Mouse (Mus musculus) testis, adult 2 months (tissue): ENCODE results near the gene Lrig1.

Source experiments
- CTCF ChIP-seq: fragments of 200-500 bp; IDR thresholded peaks from 2 replicates; pipeline ENCODE4 v1.5.1; 2012; ENCODE audit warnings: low read depth, mild to moderate bottlenecking, inconsistent platforms, low read length, moderate library complexity; ENCODE audit not compliant: control insufficient read depth, insufficient read depth, insufficient replicate concordance
- POLR2A ChIP-seq: fragments of 200-500 bp; IDR thresholded peaks from 2 replicates; pipeline ENCODE4 v1.6.1; 2012; ENCODE audit warnings: low read depth, mild to moderate bottlenecking, inconsistent platforms, low read length, moderate library complexity; ENCODE audit not compliant: control insufficient read depth

- no peak for TF ChIP-seq CTCF
- TF ChIP-seq POLR2A, result no peak
Measured at GRCm38 (mm10) chr6:94561346-94561745, 138.6 kb downstream of the Lrig1 start.
